Mouse (Mus musculus) cerebellum, adult 2 months (tissue): ENCODE data around the gene Ino80. TPM values are rescaled to one million over a fixed set of nuclear protein-coding genes. Genes with fewer than 3 reads are reported as not detected.
A peak's percentile ranks its signal among the peaks of the same experiment; 100 is the strongest.

Experiments used
- DNase-seq, 2 experiments: peaks; one replicate each; pipeline ENCODE4 v3.0.0; 2021
- H3K27ac ChIP-seq: fragments of 200-500 bp; 2 replicates; pipeline ENCODE4 v1.5.1; 2012; ENCODE audit warnings: low read length, control low read depth, inconsistent platforms; ENCODE audit not compliant: insufficient read depth
- H3K27me3 ChIP-seq: fragments of 200-500 bp; 2 replicates; pipeline ENCODE4 v1.6.1; 2012; ENCODE audit warnings: inconsistent platforms, mild to moderate bottlenecking, low read length, moderate library complexity; ENCODE audit not compliant: control insufficient read depth, insufficient read depth
- H3K4me1 ChIP-seq: fragments of 200-500 bp; 2 replicates; pipeline ENCODE4 v1.6.1; 2011; ENCODE audit warnings: low read length; ENCODE audit not compliant: control insufficient read depth, insufficient read depth
- H3K4me3 ChIP-seq: fragments of 200-500 bp; replicated peaks from 2 replicates; pipeline ENCODE3; 2011; ENCODE audit warnings: mild to moderate bottlenecking, low read depth, low read length, control low read depth; ENCODE audit not compliant: insufficient read depth
- CTCF ChIP-seq: fragments of 200-500 bp; IDR thresholded peaks from 2 replicates; pipeline ENCODE4 v1.5.1; 2011; ENCODE audit warnings: low read depth, mild to moderate bottlenecking, control low read depth, low read length, moderate library complexity, borderline replicate concordance; ENCODE audit not compliant: insufficient read depth
- POLR2A ChIP-seq: fragments of 200-500 bp; IDR thresholded peaks from 2 replicates; pipeline ENCODE4 v1.6.1; 2011; ENCODE audit warnings: low read length, control low read depth, borderline replicate concordance; ENCODE audit not compliant: insufficient read depth
- WGBS: fragments of 180-500 bp; shearing (Covaris S2); methylation state at CpG from one replicate; pipeline ENCODE4 v1.1.7; 2018; 5-methylcytosine and 5-hydroxymethylcytosine counted together
- polyA plus RNA-seq: library from polyadenylated mRNA; depleted of rRNA; stranded (reverse); fragments of >200 nt; gene quantifications from 2 replicates; pipeline ENCODE4 v1.2.3, GENCODE M21; 2012

Gene Ino80
- polyA plus RNA-seq, 1 experiment: 17.3 TPM

GRCm38 (mm10) chr2:119476621-119477391, 681 bp downstream of the Ino80 start:
- H3K27me3 ChIP-seq: no peaks in the 10 kb centered on the region
- peak overlapping the region; percentile 97 for H3K27ac ChIP-seq
- DNase-seq: peak; percentile 70 to 76
- H3K4me3 ChIP-seq: peak overlapping the region; percentile 94
- TF ChIP-seq POLR2A: no peak
- TF ChIP-seq CTCF: no peak
- H3K4me1 ChIP-seq: peaks cover 5% of the 10 kb centered on the region; the same call in 1 of the 2 replicates
- WGBS: under 1% methylated on average over 43 of the region's 44 CpGs

- H3K27me3 ChIP-seq: no peaks in the 10 kb centered on the region
- TF ChIP-seq POLR2A (no peak), CTCF (no peak)
- peak overlapping the region; percentile 94 for H3K4me3 ChIP-seq
- 14% methylated on average over 7 of the region's 7 CpGs for WGBS
- peaks cover 5% of the 10 kb centered on the region; the same call in 1 of the 2 replicates for H3K4me1 ChIP-seq
- DNase-seq: no peak
- H3K27ac ChIP-seq: no peak overlapping the region
Observed at GRCm38 (mm10) chr2:119476166-119476565, 1.3 kb downstream of the Ino80 start.

GRCm38 (mm10) chr2:119463945-119464344, 13.5 kb downstream of the Ino80 start:
- WGBS: 71% methylated on average over 4 of the region's 4 CpGs
- no peak for DNase-seq
- TF ChIP-seq CTCF (no peak), POLR2A (no peak)
- H3K4me3 ChIP-seq: no peak overlapping the region
- no peaks in the 10 kb centered on the region for H3K4me1 ChIP-seq
- no peak overlapping the region for H3K27ac ChIP-seq
- H3K27me3 ChIP-seq: no peaks in the 10 kb centered on the region

GRCm38 (mm10) chr2:119463114-119463775, 14.2 kb downstream of the Ino80 start:
- H3K4me3 ChIP-seq: no peak overlapping the region
- 95% methylated on average over 5 of the region's 5 CpGs for WGBS
- no peak for TF ChIP-seq POLR2A
- no peak for TF ChIP-seq CTCF
- H3K27ac ChIP-seq: no peak overlapping the region
- H3K27me3 ChIP-seq: no peaks in the 10 kb centered on the region
- no peaks in the 10 kb centered on the region for H3K4me1 ChIP-seq
- DNase-seq: no peak

GRCm38 (mm10) chr2:119461028-119461427, 16.5 kb downstream of the Ino80 start:
- no peak overlapping the region for H3K4me3 ChIP-seq
- no peak for DNase-seq
- WGBS: 98% methylated on average over 3 of the region's 3 CpGs
- H3K4me1 ChIP-seq: no peaks in the 10 kb centered on the region
- H3K27me3 ChIP-seq: no peaks in the 10 kb centered on the region
- H3K27ac ChIP-seq: no peak overlapping the region
- TF ChIP-seq CTCF (no peak), POLR2A (no peak)

- no peak for DNase-seq
- Histone ChIP-seq H3K27ac (no peak overlapping the region), H3K27me3 (no peaks in the 10 kb centered on the region), H3K4me1 (no peaks in the 10 kb centered on the region), H3K4me3 (no peak overlapping the region)
- no peak for TF ChIP-seq CTCF
- no peak for TF ChIP-seq POLR2A
- WGBS: 89% methylated on average over 3 of the region's 3 CpGs
Observed at GRCm38 (mm10) chr2:119454558-119454957, 22.9 kb downstream of the Ino80 start.

- peak; percentile 39; the same call in 1 of the 2 replicates for TF ChIP-seq CTCF
- no peak for TF ChIP-seq POLR2A
- Histone ChIP-seq H3K4me3 (no peak overlapping the region), H3K27ac (no peak overlapping the region), H3K27me3 (no peaks in the 10 kb centered on the region), H3K4me1 (no peaks in the 10 kb centered on the region)
- peak; percentile 43 to 50 for DNase-seq
- 98% methylated on average over 1 of the region's 1 CpGs for WGBS
Observed at GRCm38 (mm10) chr2:119436988-119437387, 40.5 kb downstream of the Ino80 start.

- H3K4me3 ChIP-seq: no peak overlapping the region
- no peak overlapping the region for H3K27ac ChIP-seq
- DNase-seq: no peak
- H3K27me3 ChIP-seq: no peaks in the 10 kb centered on the region
- H3K4me1 ChIP-seq: no peaks in the 10 kb centered on the region
- WGBS: 91% methylated on average over 4 of the region's 4 CpGs
- no peak for TF ChIP-seq CTCF
- no peak for TF ChIP-seq POLR2A
Observed at GRCm38 (mm10) chr2:119436467-119436866, 41.0 kb downstream of the Ino80 start.
